Mouse (Mus musculus): ENCODE measurements at regions not wholly inside any gene's neighbourhood (a gene's known extent, or its start where the extent isn't known, plus 50 kb on each side); places are given as distances from the start of the nearest gene placed in this dataset.

DNA sequence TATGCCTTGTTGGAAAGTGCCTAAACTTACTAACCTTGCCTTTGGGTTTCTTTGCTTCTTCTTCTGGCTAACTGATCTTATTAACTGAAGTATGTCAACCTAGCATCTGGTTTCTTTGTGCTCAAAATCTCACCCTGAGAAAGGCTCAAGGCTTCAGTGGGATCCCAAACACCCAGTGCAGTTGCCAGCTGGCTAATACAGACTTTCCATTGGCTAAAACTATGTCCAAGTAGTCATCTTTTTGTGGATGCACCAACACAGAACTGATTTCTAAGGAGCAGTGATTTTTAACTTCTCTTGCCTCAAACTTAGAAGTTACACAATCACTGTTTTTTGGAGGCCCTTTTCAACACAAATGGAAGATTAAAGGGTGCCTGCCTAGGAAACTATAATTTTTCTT is 97.8 kb upstream of the Dcn start:
- no peak for ATAC-seq (ENCODE audit: insufficient number of reproducible peaks, insufficient read depth, low FRiP score, low TSS enrichment, low read depth)
- no peak overlapping the region for H3K4me3 ChIP-seq
- no peaks in the 10 kb centered on the region for H3K9me3 ChIP-seq
- no peak overlapping the region for H3K9ac ChIP-seq
- H3K4me2 ChIP-seq: no peak overlapping the region
- H3K4me1 ChIP-seq: no peaks in the 10 kb centered on the region
- H3K27ac ChIP-seq: no peak overlapping the region
- H3K36me3 ChIP-seq: no peaks in the 10 kb centered on the region
- H3K27me3 ChIP-seq: no peaks in the 10 kb centered on the region

DNA sequence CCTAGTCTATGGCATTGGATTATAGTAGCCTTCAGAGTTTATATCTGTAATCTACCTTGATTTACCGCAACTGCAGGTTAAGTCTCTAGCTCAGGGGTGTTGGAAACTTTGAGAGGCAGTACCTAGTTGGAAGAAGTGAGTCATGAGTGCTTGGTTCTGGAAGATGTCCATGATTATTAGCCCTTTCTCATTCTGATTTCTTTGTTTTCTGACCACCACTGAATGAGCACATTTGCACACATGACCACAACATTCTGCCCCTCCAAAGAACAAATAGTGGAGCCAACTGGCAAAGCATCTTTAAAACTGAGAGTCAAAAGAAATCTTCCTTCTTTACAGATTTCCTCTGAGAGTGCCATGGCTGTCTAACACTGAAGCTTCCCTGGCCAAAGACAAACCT is 95.5 kb upstream of the Dcn start:
- no peak for ATAC-seq (ENCODE audit: insufficient number of reproducible peaks, insufficient read depth, low FRiP score, low TSS enrichment, low read depth)
- H3K27ac ChIP-seq: no peak overlapping the region
- WGBS: 93% methylated on average over 1 of the region's 1 CpGs
- H3K36me3 ChIP-seq: no peaks in the 10 kb centered on the region
- H3K4me3 ChIP-seq: no peak overlapping the region
- H3K4me1 ChIP-seq: no peaks in the 10 kb centered on the region
- no peaks in the 10 kb centered on the region for H3K9me3 ChIP-seq
- H3K4me2 ChIP-seq: no peak overlapping the region
- no peak overlapping the region for H3K9ac ChIP-seq
- H3K27me3 ChIP-seq: no peaks in the 10 kb centered on the region

DNA sequence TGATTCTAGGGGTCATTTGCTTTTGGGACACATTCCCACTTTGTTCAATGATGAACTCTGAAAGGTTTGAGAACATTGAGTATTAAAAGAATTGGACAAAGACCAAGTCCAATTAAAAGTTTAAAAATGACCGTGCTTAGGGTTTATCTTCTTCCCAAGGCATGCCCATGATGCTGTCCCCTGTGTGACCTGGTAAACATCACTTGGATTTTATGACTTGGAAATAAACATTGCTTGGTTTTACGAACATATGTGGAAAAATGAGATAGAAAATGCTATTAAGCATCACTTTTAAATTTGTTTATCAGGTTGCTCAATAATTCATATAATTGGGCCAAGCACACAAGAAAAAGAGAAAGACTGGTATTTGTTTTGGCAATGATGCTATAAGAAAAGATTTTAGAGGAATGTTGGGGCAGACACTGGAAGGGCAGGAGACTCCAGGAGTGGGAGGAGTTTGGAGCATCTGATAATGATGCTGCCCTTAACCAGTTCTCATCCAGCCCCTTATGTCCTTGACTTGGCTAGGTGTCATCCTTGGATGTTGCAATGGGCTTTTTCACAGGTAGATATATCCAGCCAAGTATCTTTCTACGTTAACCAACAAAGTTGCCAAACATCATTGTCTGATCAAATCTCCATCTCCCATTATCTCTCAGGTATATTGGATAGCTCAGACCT is 92.1 kb upstream of the Dcn start:
- H3K36me3 ChIP-seq: no peaks in the 10 kb centered on the region
- no peak for ATAC-seq (ENCODE audit: insufficient number of reproducible peaks, insufficient read depth, low FRiP score, low TSS enrichment, low read depth)
- no peak overlapping the region for H3K4me2 ChIP-seq
- H3K9ac ChIP-seq: no peak overlapping the region
- WGBS: 80% methylated on average over 3 of the region's 3 CpGs
- H3K27me3 ChIP-seq: no peaks in the 10 kb centered on the region
- no peaks in the 10 kb centered on the region for H3K9me3 ChIP-seq
- H3K4me1 ChIP-seq: no peaks in the 10 kb centered on the region
- no peak overlapping the region for H3K27ac ChIP-seq
- H3K4me3 ChIP-seq: no peak overlapping the region

DNA sequence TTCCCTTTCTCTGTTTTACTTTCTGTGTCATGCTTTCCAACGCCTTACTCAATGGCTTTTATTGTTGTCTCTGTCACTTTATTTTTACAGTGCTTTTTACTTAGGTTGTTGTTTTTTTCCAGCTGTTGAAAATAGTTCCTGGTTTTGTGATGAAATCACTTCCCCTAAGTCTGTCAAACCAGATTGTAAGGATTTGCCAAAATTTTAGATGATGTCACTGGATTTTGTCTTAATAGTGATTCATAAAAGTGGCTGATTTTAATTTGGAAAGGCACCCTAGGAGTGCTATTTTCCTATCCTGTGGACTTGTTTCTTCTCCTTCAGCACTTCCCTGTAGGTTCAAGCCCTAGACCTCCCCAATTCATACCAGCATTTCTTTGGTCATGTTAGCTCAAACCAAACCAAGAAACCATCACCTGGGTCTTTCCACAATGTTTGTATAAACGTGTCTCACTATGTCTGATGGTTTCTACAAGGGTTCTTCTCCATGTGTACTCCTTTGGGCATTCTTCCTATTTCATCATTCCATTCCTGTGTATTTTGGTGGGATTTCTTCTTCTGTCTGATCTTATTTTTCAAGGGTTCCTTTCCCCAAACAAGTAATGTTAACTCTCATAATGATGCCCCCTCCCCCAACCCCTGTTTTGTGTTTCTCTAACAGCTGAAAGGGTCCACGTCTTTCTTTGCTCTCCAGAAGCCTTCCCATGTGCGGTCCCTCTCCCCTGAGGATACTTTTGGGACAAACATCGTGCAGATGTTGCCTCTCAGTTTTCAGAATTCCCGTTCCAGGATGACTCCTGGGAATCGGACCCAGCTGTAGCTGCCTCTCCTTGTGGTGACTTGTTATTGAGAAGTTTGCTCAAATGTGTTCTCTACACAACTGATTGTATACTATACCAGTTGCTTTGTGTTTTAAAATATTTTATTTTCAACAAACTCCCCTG is 89.5 kb upstream of the Dcn start:
- 42% methylated on average over 7 of the region's 7 CpGs for WGBS
- no peak overlapping the region for H3K27ac ChIP-seq

DNA sequence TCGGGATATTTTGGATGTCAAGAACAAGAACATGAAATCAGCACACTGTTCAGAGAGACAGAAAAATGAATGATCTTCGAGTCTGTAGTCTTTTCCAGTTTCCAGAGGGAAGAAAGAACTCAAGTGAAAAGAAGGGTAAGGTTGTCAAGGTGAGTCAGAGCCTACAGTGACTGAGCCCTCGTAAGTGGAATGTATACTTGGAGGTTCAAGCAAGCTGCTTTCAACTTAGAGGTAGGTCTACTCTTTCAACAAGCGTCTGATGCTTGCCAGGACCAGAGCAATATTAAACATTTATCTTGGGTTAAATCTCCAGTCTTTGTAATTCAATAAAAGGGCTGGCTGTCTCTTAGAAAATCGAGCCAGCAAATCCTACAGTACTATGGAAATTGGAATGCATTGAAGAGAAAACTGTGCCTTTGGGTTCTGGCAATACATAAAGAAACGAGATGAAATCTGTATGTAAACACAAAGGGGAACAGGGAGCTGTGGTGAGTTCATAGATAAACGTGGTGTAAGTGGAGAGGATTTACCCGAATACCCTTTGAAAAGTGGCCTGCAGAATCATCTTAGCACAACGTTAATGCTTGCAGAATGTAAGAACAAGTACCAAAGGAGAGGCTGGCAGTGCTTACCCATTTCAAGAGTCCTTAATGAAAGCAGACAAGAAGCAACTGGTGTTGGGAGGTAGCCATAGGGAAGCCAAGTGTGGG is 82.2 kb upstream of the Dcn start:
- no peak overlapping the region for H3K9ac ChIP-seq
- no peak for ATAC-seq (ENCODE audit: insufficient number of reproducible peaks, insufficient read depth, low FRiP score, low TSS enrichment, low read depth)
- H3K27me3 ChIP-seq: no peaks in the 10 kb centered on the region
- H3K36me3 ChIP-seq: no peaks in the 10 kb centered on the region
- no peaks in the 10 kb centered on the region for H3K9me3 ChIP-seq
- no peak overlapping the region for H3K4me2 ChIP-seq
- 37% methylated on average over 9 of the region's 9 CpGs for WGBS
- peak overlapping the region; percentile 76 for H3K27ac ChIP-seq
- H3K4me1 ChIP-seq: 0 out of 2 replicates have a peak, but pooled peaks cover 3% of the 10 kb centered on the region
- no peak overlapping the region for H3K4me3 ChIP-seq

More for the DNA sequence above, 89.5 kb upstream of the Dcn start:
- ATAC-seq (ENCODE audit: insufficient number of reproducible peaks, insufficient read depth, low FRiP score, low TSS enrichment, low read depth): no peak
- H3K9ac ChIP-seq: no peak overlapping the region
- H3K27me3 ChIP-seq: no peaks in the 10 kb centered on the region
- H3K4me3 ChIP-seq: no peak overlapping the region
- H3K4me2 ChIP-seq: no peak overlapping the region
- no peaks in the 10 kb centered on the region for H3K36me3 ChIP-seq
- H3K4me1 ChIP-seq: no peaks in the 10 kb centered on the region
- no peaks in the 10 kb centered on the region for H3K9me3 ChIP-seq

DNA sequence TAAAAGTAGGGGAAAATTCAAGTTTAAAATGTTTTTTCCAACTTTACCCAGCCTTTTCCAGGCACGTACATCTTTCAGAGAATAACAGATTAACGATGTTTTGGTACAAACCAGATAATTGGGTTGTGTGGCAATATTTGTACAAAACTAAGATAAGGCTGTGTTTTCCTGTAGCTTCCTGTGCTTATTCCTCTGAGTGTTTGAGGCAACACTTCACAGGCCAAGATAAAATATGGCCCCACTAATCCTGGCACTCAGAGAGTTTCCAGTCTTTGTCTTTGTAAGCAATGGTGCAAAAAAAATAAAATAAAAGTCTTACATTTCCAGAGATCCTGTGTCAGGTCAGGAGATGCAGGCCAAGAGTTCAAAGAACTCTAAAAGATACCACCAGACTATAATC is 81.5 kb upstream of the Dcn start:
- H3K27ac ChIP-seq: peak overlapping the region; percentile 76
- no peak for ATAC-seq (ENCODE audit: insufficient number of reproducible peaks, insufficient read depth, low FRiP score, low TSS enrichment, low read depth)
- 84% methylated on average over 2 of the region's 2 CpGs for WGBS

DNA sequence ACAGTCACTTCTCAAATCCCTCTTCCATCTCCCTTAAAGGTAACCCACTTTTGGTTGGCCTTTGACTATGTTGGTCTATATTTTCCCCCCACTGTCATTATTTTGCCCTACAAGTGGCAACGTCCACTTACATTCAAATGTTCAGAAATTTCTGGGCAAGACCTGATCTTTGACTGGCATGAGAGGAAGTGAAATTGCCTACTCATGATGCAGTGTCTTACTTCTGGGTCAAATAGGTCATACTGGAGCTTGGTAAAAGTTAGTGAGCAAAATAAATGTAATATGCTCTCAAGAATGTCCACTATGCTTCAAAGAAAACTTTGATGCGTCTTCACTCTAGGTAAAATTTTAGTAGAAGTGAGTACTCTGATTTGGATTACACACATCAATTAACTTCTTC is 76.9 kb upstream of the Dcn start:
- Histone ChIP-seq H3K4me3 (no peak overlapping the region), H3K36me3 (no peaks in the 10 kb centered on the region), H3K9ac (no peak overlapping the region), H3K9me3 (no peaks in the 10 kb centered on the region), H3K27me3 (no peaks in the 10 kb centered on the region), H3K4me2 (no peak overlapping the region), H3K27ac (no peak overlapping the region), H3K4me1 (0 out of 2 replicates have a peak, but pooled peaks cover under 1% of the 10 kb centered on the region)
- WGBS: 89% methylated on average over 2 of the region's 2 CpGs
- no peak for ATAC-seq (ENCODE audit: insufficient number of reproducible peaks, insufficient read depth, low FRiP score, low TSS enrichment, low read depth)

More for the DNA sequence above, 81.5 kb upstream of the Dcn start:
- Histone ChIP-seq H3K36me3 (no peaks in the 10 kb centered on the region), H3K9me3 (no peaks in the 10 kb centered on the region), H3K9ac (no peak overlapping the region), H3K27me3 (no peaks in the 10 kb centered on the region), H3K4me3 (no peak overlapping the region), H3K4me1 (0 out of 2 replicates have a peak, but pooled peaks cover 3% of the 10 kb centered on the region), H3K4me2 (no peak overlapping the region)

DNA sequence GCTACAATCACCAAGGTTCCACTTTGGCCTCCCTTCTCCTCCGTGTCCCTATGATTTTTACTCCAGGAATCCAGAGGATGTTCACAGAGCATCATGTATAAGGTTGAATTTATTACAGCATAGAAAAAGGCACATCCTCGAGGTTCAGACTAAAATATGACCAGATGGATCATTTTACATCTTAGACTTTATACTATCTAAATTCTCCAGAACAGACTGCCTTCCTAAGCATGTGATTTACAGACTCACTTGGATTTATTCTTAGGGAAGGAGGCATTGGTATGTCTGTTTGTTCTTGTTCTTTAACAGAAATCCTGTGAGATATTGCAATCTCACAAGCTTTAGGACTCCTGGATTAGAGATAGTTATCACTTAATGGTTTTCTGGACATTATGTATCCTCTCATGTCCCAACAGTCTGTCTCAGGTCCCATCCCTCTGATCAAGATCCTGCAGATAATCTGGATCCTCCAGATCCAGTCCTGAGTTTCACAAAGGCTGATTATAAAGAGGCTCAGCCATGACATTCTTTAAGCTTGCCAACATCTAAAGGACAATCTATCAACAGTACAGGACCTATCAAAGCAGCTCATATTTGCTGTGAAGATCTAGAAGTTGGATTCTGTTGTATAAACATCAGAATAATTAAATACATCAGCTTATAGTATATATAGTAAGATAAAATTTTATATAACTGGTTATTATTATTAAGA is 75.2 kb upstream of the Dcn start:
- no peaks in the 10 kb centered on the region for H3K36me3 ChIP-seq
- no peak overlapping the region for H3K9ac ChIP-seq
- H3K4me1 ChIP-seq: no peaks in the 10 kb centered on the region
- H3K27ac ChIP-seq: no peak overlapping the region
- no peak overlapping the region for H3K4me2 ChIP-seq
- H3K4me3 ChIP-seq: no peak overlapping the region
- H3K9me3 ChIP-seq: no peaks in the 10 kb centered on the region
- 58% methylated on average over 2 of the region's 2 CpGs for WGBS
- no peak for ATAC-seq (ENCODE audit: insufficient number of reproducible peaks, insufficient read depth, low FRiP score, low TSS enrichment, low read depth)
- no peaks in the 10 kb centered on the region for H3K27me3 ChIP-seq

DNA sequence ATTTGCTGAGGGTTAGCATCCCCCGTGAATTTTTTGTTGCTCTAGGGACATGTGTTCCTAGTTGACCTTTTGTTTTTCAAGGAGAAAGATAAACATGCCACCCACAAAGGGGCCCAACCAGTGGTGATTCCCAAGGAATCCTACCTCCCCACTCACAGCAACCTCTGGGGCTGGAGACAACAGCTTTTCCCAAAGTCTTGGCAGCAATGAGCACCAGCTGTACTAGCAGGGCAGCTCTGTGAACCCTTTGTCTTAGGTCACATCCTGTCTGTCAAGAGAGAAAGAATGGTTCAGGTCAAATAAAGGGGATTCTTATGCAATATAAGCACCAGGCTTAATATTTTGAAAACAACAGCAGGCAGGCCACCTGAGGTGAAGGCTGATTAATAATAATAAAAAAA is 70.2 kb upstream of the Dcn start:
- H3K27me3 ChIP-seq: no peaks in the 10 kb centered on the region
- no peak overlapping the region for H3K9ac ChIP-seq
- WGBS: 13% methylated on average over 1 of the region's 1 CpGs
- H3K4me2 ChIP-seq: no peak overlapping the region
- no peak for ATAC-seq (ENCODE audit: insufficient number of reproducible peaks, insufficient read depth, low FRiP score, low TSS enrichment, low read depth)
- no peaks in the 10 kb centered on the region for H3K36me3 ChIP-seq
- H3K27ac ChIP-seq: no peak overlapping the region
- no peaks in the 10 kb centered on the region for H3K4me1 ChIP-seq
- no peaks in the 10 kb centered on the region for H3K9me3 ChIP-seq
- no peak overlapping the region for H3K4me3 ChIP-seq

DNA sequence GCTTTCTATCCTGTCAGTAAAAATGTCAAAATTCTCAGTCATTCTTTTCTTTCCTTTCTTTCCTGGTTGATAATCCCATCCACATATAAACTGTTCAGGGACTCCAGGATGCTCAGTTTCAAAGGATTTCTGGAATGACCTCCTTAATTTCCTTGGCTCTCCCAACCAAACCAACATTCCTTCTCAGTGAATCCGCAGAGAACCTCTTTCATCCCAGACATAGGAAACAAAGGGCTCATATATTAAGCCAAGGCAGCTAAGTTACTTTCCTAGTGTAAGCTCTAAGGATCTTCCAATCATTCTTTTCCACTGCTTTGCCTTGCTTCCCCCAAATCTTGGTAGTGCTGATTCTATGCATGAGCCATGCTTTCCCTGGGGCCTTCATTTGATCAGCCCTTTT is 69.5 kb upstream of the Dcn start:
- WGBS: 57% methylated on average over 1 of the region's 1 CpGs
- ATAC-seq (ENCODE audit: insufficient number of reproducible peaks, insufficient read depth, low FRiP score, low TSS enrichment, low read depth): no peak
- no peak overlapping the region for H3K4me3 ChIP-seq
- H3K27ac ChIP-seq: no peak overlapping the region
- H3K27me3 ChIP-seq: no peaks in the 10 kb centered on the region
- H3K36me3 ChIP-seq: no peaks in the 10 kb centered on the region
- H3K4me1 ChIP-seq: no peaks in the 10 kb centered on the region
- no peak overlapping the region for H3K9ac ChIP-seq
- no peak overlapping the region for H3K4me2 ChIP-seq
- no peaks in the 10 kb centered on the region for H3K9me3 ChIP-seq

DNA sequence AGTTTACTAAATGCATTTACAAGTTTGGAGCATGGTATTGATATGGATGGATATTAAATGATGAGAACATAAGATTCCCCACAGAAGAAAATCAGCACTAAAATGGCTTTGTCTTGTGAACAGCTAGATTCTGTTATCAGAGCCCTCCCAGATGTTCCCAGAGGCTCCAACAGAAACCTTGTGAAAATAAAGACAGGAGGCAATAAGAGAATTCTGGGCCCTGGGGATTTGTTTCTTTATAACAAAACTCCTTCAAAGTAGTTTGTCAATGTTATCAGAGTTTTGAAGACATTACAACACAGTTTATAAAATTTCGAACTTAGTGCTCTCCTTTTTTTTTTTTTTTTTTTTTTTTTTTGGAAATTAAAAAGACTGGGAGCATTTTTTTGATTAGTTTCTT is 56.8 kb upstream of the Dcn start:
- Histone ChIP-seq H3K27me3 (no peaks in the 10 kb centered on the region), H3K27ac (peak overlapping the region; percentile 7; the same call in 1 of the 2 replicates), H3K36me3 (no peaks in the 10 kb centered on the region), H3K9me3 (no peaks in the 10 kb centered on the region), H3K4me3 (no peak overlapping the region), H3K4me1 (0 out of 2 replicates have a peak, but pooled peaks cover 7% of the 10 kb centered on the region), H3K9ac (no peak overlapping the region), H3K4me2 (no peak overlapping the region)
- WGBS: 21% methylated on average over 1 of the region's 1 CpGs
- no peak for ATAC-seq (ENCODE audit: insufficient number of reproducible peaks, insufficient read depth, low FRiP score, low TSS enrichment, low read depth)

Measured in embryonic facial prominence, embryonic 13.5 days (tissue).